Mouse (Mus musculus) forebrain, embryonic 11.5 days (tissue): ENCODE data around the gene Cd3e. TPM values are rescaled to one million over a fixed set of nuclear protein-coding genes. Genes with fewer than 3 reads are reported as not detected.
A peak's percentile ranks its signal among the peaks of the same experiment; 100 is the strongest.

Experiments
- ATAC-seq: fragments of 200-750 bp; cut with Nextera tagmentation; replicated peaks from 2 replicates; pipeline ENCODE4 v1.8.0; 2017; ENCODE audit warnings: moderate TSS enrichment; ENCODE audit not compliant: low FRiP score
- DNase-seq: peaks from one replicate; pipeline ENCODE4 v3.0.0-alpha.2; 2017; ENCODE audit warnings: low spot score
- H3K27ac ChIP-seq: fragments of 300-500 bp; sonication (generic); 2 replicates; pipeline ENCODE4 v1.5.1; 2014; ENCODE audit warnings: low read depth, low read length
- H3K27me3 ChIP-seq: fragments of 300-500 bp; sonication (generic); 2 replicates; pipeline ENCODE4 v1.6.1; 2014; ENCODE audit warnings: mild to moderate bottlenecking, low read length, mixed read lengths; ENCODE audit not compliant: control insufficient read depth, insufficient read depth
- H3K36me3 ChIP-seq: fragments of 300-500 bp; sonication (generic); 2 replicates; pipeline ENCODE4 v1.6.1; 2014; ENCODE audit warnings: mild to moderate bottlenecking, low read length, moderate library complexity, mixed read lengths; ENCODE audit not compliant: control insufficient read depth, insufficient read depth
- H3K4me1 ChIP-seq: fragments of 300-500 bp; sonication (generic); replicated peaks from 2 replicates; pipeline ENCODE4 v1.6.1; 2014; ENCODE audit warnings: low read length, mixed read lengths; ENCODE audit not compliant: control insufficient read depth, insufficient read depth
- H3K4me2 ChIP-seq: fragments of 300-500 bp; sonication (generic); 2 replicates; pipeline ENCODE4 v1.6.1; 2014; ENCODE audit warnings: low read depth, mild to moderate bottlenecking, low read length, moderate library complexity, mixed read lengths; ENCODE audit not compliant: severe bottlenecking
- H3K4me3 ChIP-seq: fragments of 300-500 bp; sonication (generic); 2 replicates; pipeline ENCODE4 v1.5.1; 2014; ENCODE audit warnings: low read depth, low read length
- H3K9ac ChIP-seq: fragments of 300-500 bp; sonication (generic); 2 replicates; pipeline ENCODE4 v1.6.1; 2014; ENCODE audit warnings: low read length
- H3K9me3 ChIP-seq: fragments of 300-500 bp; sonication (generic); 2 replicates; pipeline ENCODE4 v1.6.1; 2016; ENCODE audit warnings: low read length, mixed read lengths; ENCODE audit not compliant: control insufficient read depth
- WGBS: fragments of 180-500 bp; shearing (Covaris S2); extraction: QIAGEN DNeasy Blood & Tissue Kit; methylation state at CpG from one replicate; pipeline ENCODE4 v1.1.7; 2014; 5-methylcytosine and 5-hydroxymethylcytosine counted together
- polyA plus RNA-seq: library from polyadenylated mRNA; unstranded; fragments of >200 nt; fragmentation: Nextera tagmentation; extraction: Ambion mirVana; gene quantifications from 2 replicates; pipeline ENCODE4 v1.2.1, GENCODE M21; 2014

The Cd3e gene
- polyA plus RNA-seq, result not detected in 2 replicates

DNA sequence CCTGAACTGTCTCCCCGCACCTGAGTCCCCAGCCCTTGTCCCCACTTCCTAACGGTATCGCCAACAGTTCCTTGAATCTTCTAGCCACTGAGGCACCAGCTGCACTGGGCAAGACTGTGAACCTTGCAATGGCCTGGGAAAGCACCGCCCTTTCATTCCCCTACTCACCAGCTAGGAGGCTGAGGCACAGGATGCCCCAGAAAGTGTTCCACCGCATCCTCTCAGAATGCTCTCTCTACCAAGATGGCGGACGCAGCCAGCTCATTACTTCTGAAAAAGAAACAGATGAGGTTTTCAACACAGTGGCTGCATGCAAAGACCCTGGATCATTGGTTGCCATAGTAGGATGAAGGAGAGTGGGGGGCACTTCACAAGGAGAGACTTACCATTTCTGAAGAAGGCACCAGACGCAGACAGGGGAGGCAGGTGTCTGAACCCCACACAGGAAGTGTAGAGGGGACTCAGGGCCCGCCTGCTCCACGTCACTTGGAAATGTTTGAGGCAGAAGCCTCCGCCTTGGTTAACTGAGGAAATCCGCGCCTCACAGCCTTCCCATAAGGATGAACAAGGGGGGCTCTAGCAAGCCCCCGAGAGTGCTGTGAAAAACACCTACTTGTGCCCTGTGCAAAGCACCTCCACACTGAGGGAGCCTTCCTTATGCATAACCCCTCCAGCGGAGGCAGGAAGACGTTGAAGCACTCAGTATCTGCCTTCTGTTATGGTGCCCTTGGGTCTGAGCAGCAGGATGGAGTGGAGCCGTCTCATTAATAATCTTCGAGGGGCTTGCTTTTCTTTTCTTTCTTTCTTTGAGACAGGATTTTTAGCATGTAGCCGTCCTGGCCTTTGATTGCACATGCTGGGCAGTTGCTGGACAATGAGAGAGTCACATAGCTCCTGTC is at the start of gene Cd3e:
Cd3e (minus strand) TSS at position 448 of the 899 bp plus-strand sequence.
- no peak within 1 kb of the TSS for H3K9ac ChIP-seq
- no peaks in the 10 kb centered on the region for H3K36me3 ChIP-seq
- no peak within 1 kb of the TSS for H3K27ac ChIP-seq
- DNase-seq (peak; percentile 33), ATAC-seq (no peak)
- no peaks in the 10 kb centered on the region for H3K4me1 ChIP-seq
- H3K9me3 ChIP-seq, result no peaks in the 10 kb centered on the region
- H3K4me3 ChIP-seq, result no peak within 1 kb of the TSS
- H3K4me2 ChIP-seq, result no peak within 1 kb of the TSS
- 89% methylated on average over 19 of the region's 19 CpGs for WGBS
- H3K27me3 ChIP-seq, result no peaks in the 10 kb centered on the region

DNA sequence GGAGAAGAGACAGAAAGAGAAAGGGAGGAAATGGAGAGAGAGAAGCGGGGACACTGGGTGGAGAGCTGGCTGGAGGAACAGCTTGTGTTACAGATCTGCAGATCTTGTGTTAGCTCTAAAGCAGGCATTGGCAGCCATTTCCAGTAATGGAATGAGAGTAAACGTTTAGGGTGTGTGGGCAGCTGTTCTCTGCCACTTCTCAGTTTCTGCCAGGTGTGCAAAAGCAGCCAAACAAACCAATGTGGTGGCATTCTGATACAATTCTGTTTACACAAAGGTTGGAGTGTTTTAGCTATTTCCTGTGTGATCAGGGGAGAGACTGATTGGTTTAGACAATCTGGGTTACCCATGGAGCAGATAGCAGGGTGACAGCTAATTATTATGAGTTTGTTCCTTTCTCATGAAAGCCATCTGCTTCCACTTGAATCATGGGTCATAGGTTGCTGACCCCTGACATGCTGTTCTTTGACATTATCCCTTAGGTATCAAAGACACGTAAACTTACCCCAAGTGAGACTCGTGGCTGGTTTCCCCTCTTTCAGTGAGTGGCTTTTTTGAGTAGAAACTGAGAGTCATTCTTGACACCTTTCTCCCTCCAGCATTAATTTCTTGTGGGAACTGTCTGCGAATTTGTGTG is 49.0 kb upstream of the Cd3e start:
- Histone ChIP-seq H3K27me3 (peaks cover 2% of the 10 kb centered on the region; the same call in 1 of the 2 replicates), H3K27ac (no peak overlapping the region), H3K4me3 (no peak overlapping the region), H3K4me2 (no peak overlapping the region), H3K4me1 (no peaks in the 10 kb centered on the region), H3K36me3 (no peaks in the 10 kb centered on the region), H3K9me3 (no peaks in the 10 kb centered on the region), H3K9ac (no peak overlapping the region)
- ATAC-seq (no peak), DNase-seq (no peak)
- 53% methylated on average over 5 of the region's 5 CpGs for WGBS

DNA sequence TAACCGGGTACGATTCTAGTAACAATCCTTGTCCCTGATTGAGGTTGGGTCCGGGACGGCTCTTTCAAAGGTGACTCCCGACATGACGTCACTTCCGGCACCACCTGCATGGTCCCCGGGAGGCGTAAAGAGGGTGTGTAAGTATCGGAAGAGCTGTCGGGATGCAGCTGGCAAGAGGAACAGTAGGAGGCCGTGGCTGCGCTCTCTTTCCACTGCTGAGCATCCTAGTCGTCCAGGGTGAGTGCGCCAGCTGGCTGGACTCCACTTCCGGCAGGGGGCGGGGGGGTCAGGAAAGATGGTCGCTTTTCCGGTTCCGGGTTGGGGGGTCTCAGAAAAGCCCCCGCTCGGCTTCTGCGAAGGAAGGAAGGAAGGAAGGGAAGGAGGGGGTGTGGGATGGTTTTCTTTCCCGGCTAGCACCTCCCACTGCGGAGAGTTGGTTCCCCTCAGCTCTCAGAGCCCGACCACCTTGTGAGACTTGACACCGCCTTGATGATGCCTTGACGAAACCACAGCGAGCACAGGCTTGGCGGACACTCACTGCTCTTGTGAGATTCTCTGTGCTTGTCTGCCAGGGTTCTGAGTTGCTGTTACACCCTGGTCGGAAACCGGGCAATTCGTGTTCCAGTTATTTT is 45.8 kb upstream of the Cd3e start, which contains the start of gene Mpzl3:
Mpzl3 (plus strand) TSS at position 105 of the 632 bp plus-strand sequence.
- under 1% methylated on average over 33 of the region's 33 CpGs for WGBS
- Histone ChIP-seq H3K9ac (peak within 1 kb of the TSS; percentile 66), H3K27me3 (peaks cover 2% of the 10 kb centered on the region; the same call in 1 of the 2 replicates), H3K4me2 (peak within 1 kb of the TSS; percentile 58), H3K9me3 (no peaks in the 10 kb centered on the region), H3K36me3 (no peaks in the 10 kb centered on the region), H3K27ac (peak within 1 kb of the TSS; percentile 97), H3K4me3 (peak within 1 kb of the TSS; percentile 68), H3K4me1 (no peaks in the 10 kb centered on the region)
- DNase-seq (peak; percentile 93), ATAC-seq (peak; percentile 92)

DNA sequence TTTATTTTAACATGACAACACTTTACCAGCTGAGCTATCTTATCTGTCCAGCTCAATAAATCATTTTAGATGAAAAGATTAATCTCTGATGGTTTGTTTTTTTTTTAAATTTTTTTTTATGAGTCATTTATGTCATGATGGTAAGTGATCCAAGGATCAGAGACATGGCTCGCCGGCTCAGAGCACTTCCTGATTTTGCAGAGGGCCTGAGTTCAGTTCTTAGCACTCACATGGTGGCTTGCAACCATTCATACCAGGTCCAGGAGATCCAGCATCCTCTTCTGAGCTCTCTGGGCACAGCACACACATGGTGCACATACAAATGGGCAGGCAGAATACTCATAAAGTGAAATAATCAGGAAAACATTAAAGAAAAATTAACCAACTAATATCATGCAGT is 40.9 kb upstream of the Cd3e start:
- no peaks in the 10 kb centered on the region for H3K27me3 ChIP-seq

GRCm38 (mm10) chr9:45049731-45050130 is 40.3 kb upstream of the Cd3e start:
- no peaks in the 10 kb centered on the region for H3K27me3 ChIP-seq
- no peak overlapping the region for H3K4me2 ChIP-seq
- H3K4me3 ChIP-seq, result no peak overlapping the region
- no peak overlapping the region for H3K9ac ChIP-seq
- ATAC-seq, result no peak
- no peaks in the 10 kb centered on the region for H3K4me1 ChIP-seq
- no peaks in the 10 kb centered on the region for H3K36me3 ChIP-seq
- H3K27ac ChIP-seq, result no peak overlapping the region
- 86% methylated on average over 1 of the region's 1 CpGs for WGBS
- no peak for DNase-seq
- no peaks in the 10 kb centered on the region for H3K9me3 ChIP-seq

More for the DNA sequence above, 40.9 kb upstream of the Cd3e start:
- Histone ChIP-seq H3K9ac (no peak overlapping the region), H3K4me2 (no peak overlapping the region), H3K4me3 (no peak overlapping the region), H3K9me3 (no peaks in the 10 kb centered on the region), H3K4me1 (no peaks in the 10 kb centered on the region), H3K36me3 (no peaks in the 10 kb centered on the region), H3K27ac (no peak overlapping the region)
- 84% methylated on average over 2 of the region's 2 CpGs for WGBS
- ATAC-seq (no peak), DNase-seq (no peak)

GRCm38 (mm10) chr9:45048511-45048910 is 39.1 kb upstream of the Cd3e start:
- ATAC-seq (no peak), DNase-seq (no peak)
- H3K36me3 ChIP-seq, result no peaks in the 10 kb centered on the region
- H3K4me3 ChIP-seq, result no peak overlapping the region
- no peaks in the 10 kb centered on the region for H3K9me3 ChIP-seq
- H3K27me3 ChIP-seq, result peaks cover 3% of the 10 kb centered on the region; the same call in 1 of the 2 replicates
- no peak overlapping the region for H3K9ac ChIP-seq
- WGBS, result 31% methylated on average over 4 of the region's 4 CpGs
- H3K4me1 ChIP-seq, result no peaks in the 10 kb centered on the region
- no peak overlapping the region for H3K4me2 ChIP-seq
- H3K27ac ChIP-seq, result no peak overlapping the region

GRCm38 (mm10) chr9:45046973-45047372 is 37.5 kb upstream of the Cd3e start:
- DNase-seq, result no peak
- Histone ChIP-seq H3K36me3 (no peaks in the 10 kb centered on the region), H3K9me3 (no peaks in the 10 kb centered on the region), H3K9ac (no peak overlapping the region), H3K4me2 (no peak overlapping the region), H3K4me1 (no peaks in the 10 kb centered on the region), H3K4me3 (no peak overlapping the region), H3K27me3 (peaks cover 16% of the 10 kb centered on the region), H3K27ac (no peak overlapping the region)
- no peak for ATAC-seq
- WGBS, result 90% methylated on average over 16 of the region's 16 CpGs

DNA sequence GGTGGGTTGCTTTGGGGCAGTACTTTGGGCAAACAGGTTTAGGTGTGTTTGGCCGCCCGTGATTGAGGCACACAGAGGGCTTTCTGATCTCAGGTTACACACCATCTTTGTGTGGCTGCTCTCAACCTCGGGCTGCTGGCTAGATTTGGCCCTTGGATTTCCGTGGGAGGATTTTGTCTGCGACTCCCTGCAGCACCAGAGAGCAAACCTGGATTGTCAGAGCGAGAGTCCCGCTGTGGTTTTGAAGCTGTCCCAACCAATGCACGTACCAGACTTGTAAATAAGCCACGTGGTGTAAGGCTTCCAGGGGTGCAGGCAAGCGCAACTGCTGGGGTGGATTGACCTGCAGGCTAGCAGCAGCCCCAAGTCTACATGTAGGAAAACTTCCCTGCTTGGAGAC is 33.5 kb upstream of the Cd3e start:
- H3K4me1 ChIP-seq, result no peaks in the 10 kb centered on the region
- H3K9ac ChIP-seq, result no peak overlapping the region
- ATAC-seq (no peak), DNase-seq (no peak)
- H3K27ac ChIP-seq, result no peak overlapping the region
- H3K9me3 ChIP-seq, result no peaks in the 10 kb centered on the region
- H3K27me3 ChIP-seq, result peaks cover 37% of the 10 kb centered on the region
- WGBS, result under 1% methylated on average over 10 of the region's 10 CpGs
- peak overlapping the region; percentile 31; the same call in 1 of the 2 replicates for H3K4me2 ChIP-seq
- H3K36me3 ChIP-seq, result no peaks in the 10 kb centered on the region
- H3K4me3 ChIP-seq, result peak overlapping the region; percentile 1; the same call in 1 of the 2 replicates
